9 mouse cellular contexts compared by ENCODE assay signal in the genomic region with DNA sequence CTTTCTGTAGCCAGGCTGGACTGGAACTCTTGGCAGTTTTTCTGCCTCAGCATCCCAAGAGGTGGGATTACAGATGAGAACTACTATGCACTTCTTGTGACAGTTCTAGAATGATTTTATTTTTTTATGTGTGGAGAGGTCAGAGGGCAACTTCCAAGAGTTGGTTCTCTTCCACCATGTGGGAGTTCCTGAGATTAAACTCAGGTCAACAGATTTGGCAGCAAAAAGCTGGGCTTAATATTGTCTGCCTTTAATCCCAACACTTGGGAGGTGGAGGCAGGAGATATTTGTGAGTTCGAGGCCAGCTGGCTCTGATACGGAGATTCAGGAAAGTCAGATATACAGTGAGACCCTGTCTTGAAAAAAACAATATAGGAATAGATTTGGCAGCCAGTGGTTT. TPM values are rescaled to one million over a fixed set of nuclear protein-coding genes. Genes with fewer than 3 reads are reported as not detected.
A peak's percentile ranks its signal among the peaks of the same experiment; 100 is the strongest.
DNase-seq lines count a peak whose midpoint lies in the region; ATAC-seq and TF ChIP-seq lines count a peak whose summit lies in the region.
"Had no signal": no experiment of that assay in that cellular context is flagged by ENCODE, and none has a peak within 500 bp of the region (broad histone marks: within the 10 kb centered on the region; RNA-seq: fewer than 3 reads in every experiment).

No protein-coding gene starts in this region.

- H3K27ac ChIP-seq in layer of hippocampus, adult 2 months, result no peak overlapping the region
- no peak overlapping the region for H3K27ac ChIP-seq in forebrain, embryonic 10.5 days
- H3K27ac ChIP-seq in limb, embryonic 10.5 days, result no peak overlapping the region
- no peak overlapping the region for H3K27ac ChIP-seq in neural tube, embryonic 13.5 days (replicated peaks)

- peaks cover 23% of the 10 kb centered on the region for H3K4me1 ChIP-seq in forebrain, embryonic 10.5 days
- H3K4me1 ChIP-seq in limb, embryonic 10.5 days, result peaks cover 15% of the 10 kb centered on the region
- peaks cover 37% of the 10 kb centered on the region for H3K4me1 ChIP-seq in neural tube, embryonic 13.5 days (replicated peaks)

- H3K4me2 ChIP-seq in neural tube, embryonic 13.5 days, result peak overlapping the region; percentile 91

- peaks cover 30% of the 10 kb centered on the region for H3K36me3 ChIP-seq in forebrain, embryonic 10.5 days (replicated peaks)
- peaks cover 17% of the 10 kb centered on the region for H3K36me3 ChIP-seq in limb, embryonic 10.5 days
- H3K36me3 ChIP-seq in neural tube, embryonic 13.5 days, result no peaks in the 10 kb centered on the region

- ATAC-seq in neural tube, embryonic 13.5 days (ENCODE audit: low read depth), result no peak
- ATAC-seq in granulocyte monocyte progenitor cell, adult 5-6 weeks (replicated peaks; ENCODE audit: poor library complexity, severe bottlenecking), result no peak
- ATAC-seq: inflammation-experienced regulatory T-cells, adult 6 months had no signal

- TF ChIP-seq CTCF in layer of hippocampus, adult 2 months (conservative IDR thresholded peaks at IDR 0.05), result no peak

- no peak overlapping the region for H3K9ac ChIP-seq in neural tube, embryonic 13.5 days

- H3K9me3 ChIP-seq in forebrain, embryonic 10.5 days, result no peaks in the 10 kb centered on the region
- no peaks in the 10 kb centered on the region for H3K9me3 ChIP-seq in limb, embryonic 10.5 days (replicated peaks)
- no peaks in the 10 kb centered on the region for H3K9me3 ChIP-seq in neural tube, embryonic 13.5 days

- H3K4me3 ChIP-seq in layer of hippocampus, adult 2 months, result peak overlapping the region; percentile 92; the same call in 1 of the 2 replicates
- H3K4me3 ChIP-seq in forebrain, embryonic 10.5 days, result peak overlapping the region; percentile 100
- peak overlapping the region; percentile 100 for H3K4me3 ChIP-seq in limb, embryonic 10.5 days
- peak overlapping the region; percentile 99; the same call in 1 of the 2 replicates for H3K4me3 ChIP-seq in neural tube, embryonic 13.5 days

- no peaks in the 10 kb centered on the region for H3K27me3 ChIP-seq in forebrain, embryonic 10.5 days (ENCODE audit: poor library complexity, severe bottlenecking)
- no peaks in the 10 kb centered on the region for H3K27me3 ChIP-seq in limb, embryonic 10.5 days (ENCODE audit: low read depth, poor library complexity, severe bottlenecking)
- no peaks in the 10 kb centered on the region for H3K27me3 ChIP-seq in neural tube, embryonic 13.5 days

- no peak for DNase-seq in layer of hippocampus, adult 2 months (ENCODE audit: low spot score in 2 of 2)
- DNase-seq in layer of hippocampus, postnatal 25 days (ENCODE audit: extremely low spot score in 1 of 2, low spot score in 1 of 2), result no peak
- DNase-seq in forebrain, embryonic 10.5 days (ENCODE audit: extremely low spot score, low spot score), result no peak
- DNase-seq in limb, embryonic 10.5 days (ENCODE audit: low spot score), result no peak
- DNase-seq in cerebellum, adult 9-10 months, result no peak

- WGBS in forebrain, embryonic 10.5 days, result 78% methylated on average over 2 of the region's 2 CpGs
- WGBS in limb, embryonic 10.5 days, result 80% methylated on average over 2 of the region's 2 CpGs
- WGBS in neural tube, embryonic 13.5 days, result 86% methylated on average over 2 of the region's 2 CpGs

RNA-seq across cellular contexts. Expression of gene Naa15, which starts 3.0 kb away (rescaled TPM):
- 10 to 100 TPM; 55.0 to 58.1 TPM for total RNA-seq in layer of hippocampus, adult 2 months (2021)
- 10 to 100 TPM; 41.6 to 48.3 TPM for total RNA-seq in layer of hippocampus, postnatal 25 days (2021)
- polyA plus RNA-seq in forebrain, embryonic 10.5 days (2016; fragmentation: Nextera tagmentation; extraction: Ambion mirVana), result 68.3 and 68.6 TPM in 2 replicates
- 61.8 and 64.0 TPM in 2 replicates for polyA plus RNA-seq in limb, embryonic 10.5 days (2016; fragmentation: Nextera tagmentation; extraction: Ambion mirVana)
- 49.8 and 54.2 TPM in 2 replicates for polyA plus RNA-seq in neural tube, embryonic 13.5 days (2015; fragmentation: Nextera tagmentation; extraction: Ambion mirVana)
- total RNA-seq in granulocyte monocyte progenitor cell, adult 5-6 weeks (2014; fragmentation: Nextera tagmentation), result 74.4 and 89.1 TPM in 2 replicates
- 114 and 126 TPM in 2 replicates for total RNA-seq in granulocyte monocyte progenitor cell, adult 5-6 weeks (2017)

RNA-seq across cellular contexts. Expression of gene Ndufc1, which starts 9.2 kb away (rescaled TPM):
- 100 to 1,000 TPM; 287 to 299 TPM for total RNA-seq in layer of hippocampus, adult 2 months (2021)
- total RNA-seq in layer of hippocampus, postnatal 25 days (2021), result 100 to 1,000 TPM; 311 to 356 TPM
- 642 and 667 TPM in 2 replicates for polyA plus RNA-seq in forebrain, embryonic 10.5 days (2016; fragmentation: Nextera tagmentation; extraction: Ambion mirVana)
- polyA plus RNA-seq in limb, embryonic 10.5 days (2016; fragmentation: Nextera tagmentation; extraction: Ambion mirVana), result 565 and 602 TPM in 2 replicates
- polyA plus RNA-seq in neural tube, embryonic 13.5 days (2015; fragmentation: Nextera tagmentation; extraction: Ambion mirVana), result 833 and 860 TPM in 2 replicates
- 243 and 263 TPM in 2 replicates for total RNA-seq in granulocyte monocyte progenitor cell, adult 5-6 weeks (2014; fragmentation: Nextera tagmentation)
- 76.8 and 110 TPM in 2 replicates for total RNA-seq in granulocyte monocyte progenitor cell, adult 5-6 weeks (2017)

RNA-seq across cellular contexts. Expression of gene Mgarp, which starts 21.4 kb away (rescaled TPM):
- not detected for total RNA-seq in layer of hippocampus, adult 2 months (2021)
- total RNA-seq in layer of hippocampus, postnatal 25 days (2021), result under 1 TPM in 1 of 2 experiments, not detected in 1; 0.26 TPM
- polyA plus RNA-seq in forebrain, embryonic 10.5 days (2016; fragmentation: Nextera tagmentation; extraction: Ambion mirVana), result 8.4 and 12.8 TPM in 2 replicates
- polyA plus RNA-seq in limb, embryonic 10.5 days (2016; fragmentation: Nextera tagmentation; extraction: Ambion mirVana), result 3.8 and 4.9 TPM in 2 replicates
- 0.28 and 1.7 TPM in 2 replicates for polyA plus RNA-seq in neural tube, embryonic 13.5 days (2015; fragmentation: Nextera tagmentation; extraction: Ambion mirVana)
- total RNA-seq in granulocyte monocyte progenitor cell, adult 5-6 weeks (2014; fragmentation: Nextera tagmentation), result not detected in 2 replicates
- not detected in 2 replicates for total RNA-seq in granulocyte monocyte progenitor cell, adult 5-6 weeks (2017)
- total RNA-seq: common myeloid progenitor, adult 5-6 weeks had no signal
